Mouse (Mus musculus) left cerebral cortex, adult 11 months (tissue): Measurements from ENCODE around the gene Iyd.

Experiments used
- DNase-seq: peaks from one replicate; pipeline ENCODE4 v3.0.0; 2022; ENCODE audit warnings: low spot score

Iyd gene

DNA sequence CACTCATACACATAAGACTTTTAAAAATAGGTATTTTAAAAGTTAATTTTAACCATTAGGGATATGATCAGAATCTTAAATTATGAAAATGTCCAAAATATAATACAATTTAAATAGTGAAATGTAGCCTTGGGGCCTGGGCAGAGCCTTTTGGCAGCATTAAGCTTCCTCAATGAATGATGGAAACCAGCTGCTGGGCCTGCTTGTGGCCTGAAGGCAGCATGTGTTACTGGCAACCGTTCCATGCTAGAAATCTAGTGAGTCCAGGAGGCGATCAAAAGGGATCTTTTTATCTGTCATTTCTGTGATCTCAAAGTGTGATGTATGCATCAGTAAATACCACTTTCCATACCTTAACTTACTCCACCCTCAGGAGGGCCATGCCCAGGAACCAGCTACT is 9.3 kb downstream of the Iyd start:
- DNase-seq: no peak

DNA sequence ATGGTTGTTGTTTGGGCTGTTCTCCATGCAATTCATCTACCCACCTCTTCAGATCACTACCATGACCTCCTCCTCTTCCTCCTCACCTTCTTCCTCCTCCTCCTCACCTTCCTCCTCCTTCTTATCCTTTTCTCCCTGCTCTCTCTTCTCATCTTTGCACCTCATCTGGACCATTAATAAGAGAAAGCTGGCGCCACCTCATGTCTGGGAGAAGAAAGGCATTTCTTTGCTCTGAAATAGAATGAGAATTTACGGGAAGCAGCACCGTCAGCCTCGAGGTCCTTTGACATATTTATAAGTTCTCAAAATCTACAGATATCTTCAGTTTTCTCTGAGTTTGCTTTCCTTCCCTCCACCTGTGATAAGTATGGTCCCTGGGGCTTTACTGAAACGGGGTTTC is 15.1 kb downstream of the Iyd start:
- DNase-seq: no peak

- no peak for DNase-seq
Observed at GRCm38 (mm10) chr10:3556538-3556937, 16.5 kb downstream of the Iyd start.

GRCm38 (mm10) chr10:3559136-3559535 is 19.1 kb downstream of the Iyd start:
- DNase-seq: no peak

DNA sequence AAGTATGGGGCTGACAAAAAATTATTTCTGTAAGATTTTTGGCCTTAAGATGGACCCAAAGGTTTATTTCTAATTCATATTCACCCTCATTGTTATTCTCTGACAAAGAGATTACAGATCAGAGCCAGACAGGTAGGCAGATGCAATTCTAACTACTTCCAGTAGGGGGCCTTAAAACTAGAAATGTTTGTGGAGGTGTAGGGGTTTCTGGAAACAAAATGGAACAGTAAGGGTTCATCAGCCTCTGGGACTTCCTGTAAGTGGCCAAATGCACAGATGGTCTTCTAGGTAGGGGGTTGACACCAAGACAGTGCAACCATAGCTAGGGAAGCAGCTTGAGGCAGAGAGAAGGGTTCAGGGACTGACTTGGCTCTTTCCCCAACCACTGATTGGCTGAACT is 22.1 kb downstream of the Iyd start:
- DNase-seq: no peak

- DNase-seq: no peak
Observed at GRCm38 (mm10) chr10:3565126-3565525, 25.1 kb downstream of the Iyd start.

DNA sequence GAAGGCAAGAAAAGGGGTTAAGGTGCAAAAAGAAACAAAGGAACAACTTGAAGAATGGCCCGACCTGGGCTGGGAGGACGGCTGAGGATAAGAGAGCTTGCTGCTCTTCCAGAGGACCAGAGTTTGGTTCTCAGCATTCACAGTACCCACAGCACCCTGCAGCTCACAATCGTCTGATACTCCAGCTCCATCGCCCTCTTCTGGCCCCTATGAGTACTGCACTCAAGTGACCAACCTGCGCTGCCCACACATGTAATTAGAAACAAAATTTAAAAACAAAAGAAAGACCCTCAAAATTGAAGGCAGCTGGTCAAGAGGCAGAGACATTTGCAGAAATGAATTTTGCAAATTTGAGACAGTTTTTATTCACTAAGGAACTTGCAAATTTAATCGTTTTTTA is 27.8 kb downstream of the Iyd start:
- no peak for DNase-seq

DNA sequence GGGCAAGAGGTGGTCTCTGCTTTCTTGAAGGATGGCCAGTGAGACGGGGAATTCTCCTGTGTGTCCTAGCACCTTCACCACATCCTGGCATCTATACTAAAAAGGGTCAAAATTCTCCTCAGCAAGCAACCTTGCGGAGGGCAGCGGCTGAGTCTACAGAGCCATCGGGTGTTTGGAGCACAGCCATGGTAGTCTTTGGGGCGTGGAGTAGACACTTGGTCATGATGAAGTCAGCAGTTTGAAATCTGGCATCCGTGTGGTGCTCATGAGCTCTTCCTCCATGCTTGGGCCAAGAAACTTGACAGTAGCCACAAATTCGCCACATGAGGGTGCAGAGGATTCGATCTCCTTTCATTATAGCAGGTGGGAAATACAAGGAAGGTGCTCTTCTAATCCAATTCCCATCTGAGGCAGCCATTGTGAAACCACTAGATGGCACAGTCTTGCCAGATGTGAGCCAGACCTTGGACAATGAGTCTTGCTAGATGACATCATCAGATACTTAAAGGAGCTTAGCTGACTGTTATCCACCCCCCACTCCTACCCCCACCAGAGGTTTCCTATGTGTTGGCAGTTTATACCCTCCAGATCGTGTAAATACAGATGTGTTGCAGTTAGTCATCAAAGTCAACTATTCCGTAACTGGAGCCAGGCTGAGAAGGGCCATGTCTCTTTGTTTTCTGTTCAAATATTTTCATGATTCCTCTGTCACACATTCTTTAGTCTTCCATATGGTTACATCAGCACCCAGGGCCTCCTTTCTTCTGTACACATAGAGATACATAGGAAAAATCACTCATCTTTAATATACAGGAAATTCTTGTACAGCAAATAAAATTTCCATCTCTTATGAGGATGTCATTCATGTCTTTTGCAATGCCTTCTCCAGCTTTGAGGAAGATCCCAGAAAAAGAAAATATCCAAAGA is 32.9 kb downstream of the Iyd start:
- peak; percentile 34 for DNase-seq

- no peak for DNase-seq
Observed at GRCm38 (mm10) chr10:3573905-3574500, 34.0 kb downstream of the Iyd start.

GRCm38 (mm10) chr10:3590632-3591031 is 50.6 kb downstream of the Iyd start:
- DNase-seq: no peak

DNA sequence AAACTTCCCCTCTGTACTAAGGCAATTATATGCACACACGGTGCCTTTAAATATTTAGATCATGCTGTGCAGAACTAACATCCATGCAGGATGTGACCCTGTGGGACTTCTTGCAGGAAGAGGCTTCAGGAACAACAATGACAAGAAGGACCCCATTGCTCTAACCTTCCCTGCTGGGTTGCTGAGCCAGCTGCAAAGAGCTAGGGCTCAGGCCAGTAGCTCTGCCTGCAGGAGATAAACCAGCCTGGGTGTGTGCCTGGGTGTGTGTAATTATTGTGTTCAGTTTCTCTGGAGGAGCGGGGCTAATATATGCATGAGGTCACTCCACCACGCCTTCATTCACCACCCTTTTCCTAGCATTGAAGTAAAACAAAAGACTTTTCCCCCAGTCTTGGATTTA is 51.8 kb downstream of the Iyd start:
- no peak for DNase-seq

DNA sequence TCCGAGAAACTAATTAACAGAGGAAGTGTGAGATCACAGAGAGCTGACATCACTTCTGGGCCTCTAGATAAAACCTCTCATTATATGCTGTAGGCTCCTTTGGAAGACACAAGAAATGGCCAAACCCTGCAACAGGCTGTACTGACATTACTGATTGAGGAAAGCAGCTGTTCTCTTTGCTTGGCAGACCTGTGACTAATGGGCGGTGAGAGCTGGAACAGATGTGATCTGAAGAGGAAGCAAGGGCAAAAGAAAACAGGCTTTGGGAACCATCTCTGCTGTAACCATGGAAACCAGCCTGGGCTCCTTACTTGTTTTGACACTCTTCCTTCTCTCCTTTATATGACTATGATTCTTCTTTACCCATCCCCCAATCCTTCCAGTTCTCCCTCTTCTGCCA is 56.7 kb downstream of the Iyd start:
- DNase-seq: no peak

DNA sequence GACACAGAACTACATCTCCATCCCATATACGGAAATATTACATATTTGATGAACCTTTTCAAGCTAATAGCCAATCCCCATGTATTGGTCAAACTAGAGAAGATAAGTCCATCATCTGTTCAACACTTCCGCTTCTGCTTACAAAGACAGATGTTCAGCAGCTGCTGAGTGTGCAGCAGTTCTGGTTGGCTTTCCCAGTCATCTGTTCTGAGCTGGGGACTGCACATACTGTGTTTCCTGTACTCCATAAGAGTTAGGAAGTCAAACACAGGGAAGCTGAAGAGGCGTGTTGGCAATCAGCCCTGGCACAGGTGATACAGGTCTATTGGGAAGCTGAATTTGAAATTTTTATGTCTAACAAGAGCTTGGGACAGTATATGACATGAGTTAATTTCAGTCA is 57.7 kb downstream of the Iyd start:
- no peak for DNase-seq
